Mouse (Mus musculus) liver, adult 2 months (tissue): ENCODE measurements around the gene Rarg. TPM values are rescaled to one million over a fixed set of nuclear protein-coding genes. Genes with fewer than 3 reads are reported as not detected.

ENCODE experiments used
- DNase-seq: peaks from one replicate; pipeline ENCODE4 v3.0.0-alpha.2; 2011; ENCODE audit warnings: low read depth, low spot score; ENCODE audit errors: extremely low read depth
- H3K27ac ChIP-seq: fragments of 200-500 bp; replicated peaks from 2 replicates; pipeline ENCODE4 v1.5.1; 2012; ENCODE audit warnings: low read depth, mild to moderate bottlenecking, control low read depth, inconsistent platforms, low read length; ENCODE audit not compliant: insufficient read depth
- H3K27me3 ChIP-seq: fragments of 200-500 bp; 2 replicates; pipeline ENCODE4 v1.6.1; 2012; ENCODE audit warnings: mild to moderate bottlenecking, moderate library complexity, low read length, inconsistent platforms; ENCODE audit not compliant: control insufficient read depth, insufficient read depth
- H3K36me3 ChIP-seq: fragments of 200-500 bp; 2 replicates; pipeline ENCODE4 v1.6.1; 2012; ENCODE audit warnings: low read length, inconsistent platforms; ENCODE audit not compliant: control insufficient read depth, insufficient read depth
- H3K4me1 ChIP-seq: fragments of 200-500 bp; 2 replicates; pipeline ENCODE4 v1.6.1; 2011; ENCODE audit warnings: low read length; ENCODE audit not compliant: control insufficient read depth, insufficient read depth
- H3K4me3 ChIP-seq: fragments of 200-500 bp; 2 replicates; pipeline ENCODE4 v1.5.1; 2011; ENCODE audit warnings: low read depth, mild to moderate bottlenecking, control low read depth, low read length, moderate library complexity; ENCODE audit not compliant: insufficient read depth
- H3K79me2 ChIP-seq: fragments of 200-500 bp; 2 replicates; pipeline ENCODE4 v1.6.1; 2012; ENCODE audit warnings: inconsistent platforms, mild to moderate bottlenecking, low read length, moderate library complexity; ENCODE audit not compliant: control insufficient read depth, insufficient read depth
- H3K9ac ChIP-seq: fragments of 200-500 bp; 2 replicates; pipeline ENCODE4 v1.6.1; 2012; ENCODE audit warnings: low read depth, mild to moderate bottlenecking, control low read depth, inconsistent platforms, low read length
- CTCF ChIP-seq: fragments of 200-500 bp; IDR thresholded peaks from 2 replicates; pipeline ENCODE4 v1.5.1; 2011; ENCODE audit warnings: low read depth, low read length, control low read depth
- POLR2A ChIP-seq: fragments of 200-500 bp; IDR thresholded peaks from 2 replicates; pipeline ENCODE4 v1.6.1; 2011; ENCODE audit warnings: low read length, control low read depth; ENCODE audit not compliant: insufficient read depth; ENCODE audit errors: extremely low read depth
- WGBS: fragments of 180-500 bp; shearing (Covaris S2); methylation state at CpG from one replicate; pipeline ENCODE4 v1.1.7; 2018; 5-methylcytosine and 5-hydroxymethylcytosine counted together
- polyA plus RNA-seq: library from polyadenylated mRNA; depleted of rRNA; stranded (reverse); fragments of >200 nt; gene quantifications from 2 replicates; pipeline ENCODE4 v1.2.3, GENCODE M21; 2012
- total RNA-seq: library from RNA; depleted of rRNA; stranded (reverse); fragments of >200 nt; gene quantifications from 2 replicates; pipeline ENCODE4 v1.2.3, GENCODE M21; 2014

Rarg gene
- total and polyA plus RNA-seq, 2 experiments = 1.5 to 6.0 TPM

DNA sequence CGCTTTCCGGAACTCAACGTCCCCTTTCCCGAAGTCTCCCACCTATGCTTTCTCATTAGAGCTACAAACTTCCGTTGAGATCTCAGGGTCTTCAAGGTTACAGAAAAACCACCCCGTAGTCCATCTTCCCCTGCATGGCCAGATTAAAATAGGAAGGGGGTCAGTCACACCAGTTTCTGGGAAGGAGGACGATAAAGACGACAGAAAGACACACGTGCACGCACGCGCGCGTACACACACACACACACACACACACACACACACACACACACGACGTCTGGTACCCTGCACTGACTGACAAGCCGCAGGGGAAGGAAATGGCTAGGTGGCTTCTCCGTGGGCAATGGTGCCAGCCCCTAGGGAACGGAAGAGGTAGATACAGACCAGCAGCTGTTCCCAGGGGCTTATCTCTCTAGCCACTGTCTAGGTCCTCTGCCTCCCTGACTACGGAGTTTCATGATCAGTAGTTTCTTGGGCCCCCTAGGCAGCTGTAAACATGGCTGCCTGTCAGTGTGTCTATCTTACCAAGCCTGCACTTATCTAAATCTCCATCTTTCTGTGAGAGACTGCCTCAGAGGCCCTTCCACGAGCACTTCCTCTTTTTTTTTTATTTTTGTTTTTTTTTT lies 32.2 kb downstream of the Rarg start:
- Histone ChIP-seq H3K36me3 (no peaks in the 10 kb centered on the region), H3K9ac (no peak overlapping the region), H3K79me2 (no peaks in the 10 kb centered on the region), H3K27me3 (0 out of 2 replicates have a peak, but pooled peaks cover 2% of the 10 kb centered on the region), H3K27ac (no peak overlapping the region), H3K4me1 (0 out of 2 replicates have a peak, but pooled peaks cover 2% of the 10 kb centered on the region), H3K4me3 (peak overlapping the region; percentile 0; the same call in 1 of the 2 replicates)
- WGBS = 31% methylated on average over 21 of the region's 21 CpGs
- no peak for TF ChIP-seq POLR2A
- DNase-seq = no peak

DNA sequence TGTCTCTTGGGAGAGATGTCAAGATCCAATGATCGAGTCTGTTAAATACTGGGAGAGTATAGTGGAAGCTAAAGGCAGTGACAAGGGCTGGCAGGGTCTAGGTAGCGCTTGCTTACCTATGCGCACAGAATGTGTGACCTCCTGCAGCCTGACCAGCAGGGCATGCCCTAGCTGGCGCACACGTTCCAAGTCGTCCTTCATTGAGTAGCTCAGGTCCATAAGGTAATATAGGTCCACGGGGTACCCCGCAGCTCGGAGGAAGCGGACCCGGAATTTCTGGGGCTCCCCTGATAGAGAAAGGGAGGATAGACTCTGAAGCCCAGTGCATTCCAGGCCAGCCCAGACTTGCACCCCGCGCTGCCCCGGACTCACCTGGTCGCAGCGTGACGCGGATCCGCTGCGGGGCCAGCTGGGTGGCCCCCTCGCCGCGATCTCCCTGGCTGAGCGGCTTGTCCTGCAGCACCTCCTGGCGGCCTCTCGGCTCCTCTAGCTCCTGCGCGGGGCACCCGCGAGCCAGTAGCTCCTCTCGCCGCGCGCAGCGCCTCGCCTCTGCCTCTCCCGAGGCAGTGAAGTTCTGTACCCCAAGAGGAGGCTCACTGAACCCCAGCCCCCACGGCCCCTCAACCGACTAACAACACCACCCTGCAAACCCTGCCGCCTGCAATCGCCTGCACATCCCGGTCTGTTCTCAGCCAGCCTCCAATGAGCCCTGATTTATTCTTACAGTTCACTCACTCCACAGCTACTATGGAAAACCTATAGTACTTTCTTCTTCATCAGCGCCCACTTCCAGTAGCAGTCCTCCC lies 32.9 kb downstream of the Rarg start:
- peak overlapping the region; percentile 47 for H3K9ac ChIP-seq
- H3K27me3 ChIP-seq = 0 out of 2 replicates have a peak, but pooled peaks cover 2% of the 10 kb centered on the region
- no peak overlapping the region for H3K27ac ChIP-seq
- 0 out of 2 replicates have a peak, but pooled peaks cover 2% of the 10 kb centered on the region for H3K4me1 ChIP-seq
- peak overlapping the region; percentile 38; the same call in 1 of the 2 replicates for H3K4me3 ChIP-seq
- TF ChIP-seq CTCF (peak; percentile 81), POLR2A (no peak)
- DNase-seq = no peak
- H3K79me2 ChIP-seq = no peaks in the 10 kb centered on the region
- H3K36me3 ChIP-seq = no peaks in the 10 kb centered on the region
- WGBS = 3% methylated on average over 43 of the region's 43 CpGs

DNA sequence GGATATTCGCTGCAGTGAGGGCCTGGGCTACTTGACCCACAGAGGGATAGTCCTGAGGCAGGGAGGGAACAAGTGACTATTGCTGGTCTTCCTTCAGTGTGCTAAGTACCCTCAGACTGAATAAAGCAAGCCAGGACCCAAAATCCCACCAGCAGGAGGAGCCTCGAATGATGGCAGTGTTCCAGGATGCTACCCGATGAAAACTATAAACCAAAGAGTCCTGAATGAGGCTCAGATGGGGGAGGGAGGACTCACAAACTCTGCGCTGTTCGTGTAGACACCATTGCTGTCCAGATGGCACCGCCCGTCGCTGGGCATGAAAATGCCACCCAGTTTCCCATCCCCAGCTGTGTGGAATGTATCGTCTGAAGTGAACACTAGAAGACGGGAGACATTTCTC lies 34.9 kb downstream of the Rarg start:
- TF ChIP-seq POLR2A = no peak
- TF ChIP-seq CTCF = no peak
- Histone ChIP-seq H3K9ac (no peak overlapping the region), H3K27ac (no peak overlapping the region), H3K4me3 (no peak overlapping the region), H3K27me3 (0 out of 2 replicates have a peak, but pooled peaks cover 2% of the 10 kb centered on the region), H3K4me1 (0 out of 2 replicates have a peak, but pooled peaks cover 2% of the 10 kb centered on the region), H3K79me2 (no peaks in the 10 kb centered on the region), H3K36me3 (no peaks in the 10 kb centered on the region)
- no peak for DNase-seq
- 69% methylated on average over 10 of the region's 10 CpGs for WGBS

DNA sequence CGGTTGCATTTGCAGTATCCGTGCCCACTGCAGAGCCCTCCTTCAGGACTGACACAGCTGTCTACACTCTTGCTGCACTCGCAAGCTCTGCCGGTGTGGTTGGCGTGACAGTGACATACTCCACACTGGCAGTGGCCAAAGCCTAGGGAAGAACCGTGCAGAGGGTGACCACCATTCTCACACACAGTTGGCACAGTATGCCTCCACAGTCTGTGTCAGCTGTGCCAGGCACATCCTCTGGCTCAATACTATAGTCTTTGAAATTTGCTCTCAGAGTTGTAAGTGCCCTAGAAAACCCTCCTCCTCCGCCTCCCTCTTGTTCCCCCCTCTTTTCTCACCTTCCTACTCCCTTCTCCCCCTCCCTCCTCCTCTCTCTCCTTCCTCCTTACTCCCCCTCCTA lies 40.0 kb downstream of the Rarg start:
- Histone ChIP-seq H3K4me1 (no peaks in the 10 kb centered on the region), H3K79me2 (no peaks in the 10 kb centered on the region), H3K9ac (no peak overlapping the region), H3K36me3 (peaks cover 11% of the 10 kb centered on the region), H3K4me3 (no peak overlapping the region), H3K27ac (no peak overlapping the region), H3K27me3 (no peaks in the 10 kb centered on the region)
- no peak for TF ChIP-seq CTCF
- no peak for TF ChIP-seq POLR2A
- 84% methylated on average over 7 of the region's 7 CpGs for WGBS
- DNase-seq = no peak

DNA sequence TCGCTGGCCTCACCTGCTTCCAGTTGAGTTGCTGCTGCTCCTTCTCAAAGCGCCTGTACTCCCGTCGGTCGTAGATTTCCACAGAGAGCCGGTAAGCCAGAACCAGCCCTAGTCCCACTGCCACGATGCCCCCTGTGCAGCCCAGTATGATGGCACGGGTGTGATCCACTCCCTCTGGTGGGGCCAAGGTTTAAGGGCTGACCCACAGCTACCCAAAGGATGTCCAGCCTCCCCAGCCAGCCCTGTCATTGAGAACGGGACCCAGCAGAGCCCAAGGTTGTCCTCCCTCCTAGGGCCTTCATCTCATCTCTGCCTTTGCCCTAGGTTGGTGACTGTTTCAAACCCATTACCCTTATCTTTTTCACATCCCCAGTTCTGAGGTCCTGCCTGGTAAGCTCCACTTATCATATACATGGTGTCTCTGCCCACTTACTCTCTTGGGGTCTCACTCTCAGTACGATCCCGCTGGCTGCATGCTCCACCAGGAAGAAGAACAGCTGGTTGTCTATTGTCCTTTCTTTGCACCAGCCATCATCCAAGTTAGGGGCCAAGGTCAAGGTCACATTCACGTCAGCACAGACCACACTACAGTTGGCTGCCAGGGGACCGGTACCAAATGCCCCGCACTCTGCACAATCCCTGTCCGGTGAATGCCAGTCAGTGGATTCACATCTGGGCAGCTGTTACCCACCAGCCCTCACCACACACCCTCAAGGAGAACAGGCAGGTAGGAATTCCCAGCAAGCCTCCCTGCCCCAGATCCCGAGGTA lies 40.7 kb downstream of the Rarg start:
- Histone ChIP-seq H3K9ac (no peak overlapping the region), H3K79me2 (no peaks in the 10 kb centered on the region), H3K27ac (no peak overlapping the region), H3K4me1 (no peaks in the 10 kb centered on the region), H3K27me3 (no peaks in the 10 kb centered on the region), H3K4me3 (no peak overlapping the region), H3K36me3 (peaks cover 13% of the 10 kb centered on the region)
- TF ChIP-seq POLR2A (no peak), CTCF (no peak)
- 73% methylated on average over 16 of the region's 16 CpGs for WGBS
- DNase-seq = no peak

DNA sequence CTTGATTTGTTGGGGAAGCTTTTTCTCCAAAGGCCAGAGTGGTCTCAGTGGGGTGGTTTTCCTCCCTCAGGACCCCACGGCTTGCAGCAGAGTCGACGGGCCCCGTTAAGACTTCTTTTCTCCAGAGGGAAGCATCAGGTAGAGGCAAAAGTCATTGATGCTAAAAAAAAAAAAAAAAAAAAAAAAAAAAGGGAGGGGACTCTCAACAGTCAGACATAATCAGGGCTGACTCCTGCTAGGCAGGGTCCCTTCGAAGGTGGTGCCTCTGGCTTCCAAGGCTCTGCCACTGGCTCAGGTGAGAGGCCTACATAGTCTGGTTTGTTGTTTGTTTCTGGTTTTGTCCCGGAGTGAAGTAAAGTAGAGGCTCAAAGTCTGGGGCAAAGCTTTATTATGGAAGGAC lies 41.7 kb downstream of the Rarg start:
- Histone ChIP-seq H3K4me3 (no peak overlapping the region), H3K9ac (no peak overlapping the region), H3K27me3 (no peaks in the 10 kb centered on the region), H3K4me1 (no peaks in the 10 kb centered on the region), H3K79me2 (no peaks in the 10 kb centered on the region), H3K27ac (no peak overlapping the region), H3K36me3 (peaks cover 14% of the 10 kb centered on the region)
- WGBS = 81% methylated on average over 6 of the region's 6 CpGs
- TF ChIP-seq CTCF (no peak), POLR2A (no peak)
- no peak for DNase-seq
